Mouse (Mus musculus) gastrocnemius, adult 2 months (tissue): ENCODE data around the gene Nat8f2. TPM values are rescaled to one million over a fixed set of nuclear protein-coding genes. Genes with fewer than 3 reads are reported as not detected.
A peak's percentile ranks its signal among the peaks of the same experiment; 100 is the strongest.
"Not testable (repeated sequence)": the region's sequence is repeated elsewhere in the genome, so short reads cannot be mapped to it uniquely, and the experiment has no call there.

Source experiments
- DNase-seq: peaks from one replicate; pipeline ENCODE4 v3.0.0; 2022
- H3K27ac ChIP-seq: fragments of 200-600 bp; 2 replicates; pipeline ENCODE4 v1.8.1; 2022; ENCODE audit warnings: mild to moderate bottlenecking
- H3K4me3 ChIP-seq: fragments of 200-600 bp; 2 replicates; pipeline ENCODE4 v1.8.1; 2022; ENCODE audit warnings: mild to moderate bottlenecking, moderate library complexity
- CTCF ChIP-seq: fragments of 200-600 bp; IDR thresholded peaks from 2 replicates; pipeline ENCODE4 v1.8.1; 2022; ENCODE audit warnings: antibody characterized with exemption, mild to moderate bottlenecking, moderate library complexity
- intact Hi-C: fragments of 180-260 bp; cut with DNase I; formaldehyde crosslinking; loops from one replicate; pipeline ENCODE4 v1.15.1; 2025
- total RNA-seq, 2 experiments: library from RNA; stranded (reverse); gene quantifications; 2 replicates each; pipeline ENCODE4 v1.2.3; 2021

Nat8f2 gene
- total RNA-seq, 2 experiments from 2014 or later = not detected

DNA sequence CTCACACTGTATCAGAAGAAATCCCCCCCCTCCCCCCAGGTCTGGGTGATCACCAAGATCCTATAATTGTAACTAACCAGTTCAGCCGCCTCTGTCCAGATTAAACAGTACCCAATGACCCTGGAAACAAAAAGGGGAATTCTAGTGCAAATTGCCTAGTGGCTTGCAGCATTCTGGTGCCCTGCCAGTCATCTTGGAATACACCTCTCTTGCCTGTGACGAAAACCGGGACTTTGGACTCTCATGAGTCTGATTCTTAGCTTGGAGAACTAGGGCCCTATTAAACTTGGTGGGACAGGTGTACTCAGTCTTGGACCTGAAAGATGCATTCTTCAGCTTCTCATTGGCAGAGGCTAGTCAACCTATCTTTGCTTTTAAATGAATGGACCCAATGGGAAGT lies 15.5 kb downstream of the Nat8f2 start:
- DNase-seq = no peak
- TF ChIP-seq CTCF = no peak
- intact Hi-C loops = no loop called here
- Histone ChIP-seq H3K27ac (no peak overlapping the region), H3K4me3 (no peak overlapping the region)

DNA sequence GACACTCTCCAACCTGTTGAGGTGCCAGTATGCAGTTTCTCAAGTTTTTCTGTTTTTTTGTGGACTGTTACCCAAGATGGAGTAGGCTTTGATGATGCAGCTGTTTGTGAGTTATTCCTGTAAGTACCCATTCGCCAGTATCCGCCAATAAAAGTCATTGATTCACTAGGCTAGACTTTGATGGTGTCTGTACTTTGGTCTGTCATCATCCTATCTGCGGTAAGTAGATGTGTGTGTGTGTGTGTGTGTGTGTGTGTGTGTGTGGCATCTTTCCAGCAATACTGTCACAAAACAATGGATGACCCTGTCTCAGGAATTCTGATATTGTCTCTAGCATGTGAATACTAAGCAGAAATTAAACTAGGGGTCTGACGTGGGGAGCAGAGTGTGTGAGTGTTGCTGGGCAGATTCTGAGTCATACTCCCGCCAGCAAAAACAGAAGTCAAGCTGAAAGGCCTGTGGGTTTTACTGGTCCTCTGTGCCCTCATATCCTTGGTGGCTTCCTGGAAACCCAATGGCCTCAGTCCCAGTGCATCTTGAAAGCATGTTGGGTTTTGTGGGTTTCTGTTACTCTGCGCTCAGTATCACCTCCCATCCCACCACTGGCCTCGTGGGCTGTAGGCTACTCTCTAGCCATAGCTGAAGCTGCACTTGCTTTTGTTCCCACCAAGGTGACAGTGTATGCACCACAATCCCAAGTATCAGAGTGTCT lies 17.7 kb downstream of the Nat8f2 start:
- no peak for TF ChIP-seq CTCF
- Histone ChIP-seq H3K4me3 (no peak overlapping the region), H3K27ac (no peak overlapping the region)
- DNase-seq = no peak
- intact Hi-C loops = no loop called here

DNA sequence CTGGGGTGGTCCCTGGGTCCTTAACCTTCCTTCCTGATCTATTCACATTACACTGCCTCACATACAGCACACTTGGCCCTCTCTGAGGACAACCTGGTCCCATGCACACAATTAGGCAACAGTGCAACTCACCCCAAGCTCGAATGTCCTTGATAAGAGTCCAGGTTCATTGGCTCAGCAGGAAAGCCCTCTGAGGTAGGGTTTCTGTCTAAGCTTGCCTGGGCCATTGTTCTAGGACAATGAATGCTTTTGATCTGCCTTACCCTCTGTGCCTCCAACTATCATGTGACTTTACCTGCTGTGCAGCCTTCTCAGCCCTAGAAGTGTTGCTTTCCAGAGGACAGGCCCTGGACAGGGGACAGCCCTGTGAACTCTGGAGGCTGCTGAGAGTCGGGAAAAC lies 19.7 kb downstream of the Nat8f2 start:
- intact Hi-C loops = no loop called here
- no peak overlapping the region for H3K27ac ChIP-seq
- H3K4me3 ChIP-seq = no peak overlapping the region
- TF ChIP-seq CTCF = no peak
- no peak for DNase-seq

DNA sequence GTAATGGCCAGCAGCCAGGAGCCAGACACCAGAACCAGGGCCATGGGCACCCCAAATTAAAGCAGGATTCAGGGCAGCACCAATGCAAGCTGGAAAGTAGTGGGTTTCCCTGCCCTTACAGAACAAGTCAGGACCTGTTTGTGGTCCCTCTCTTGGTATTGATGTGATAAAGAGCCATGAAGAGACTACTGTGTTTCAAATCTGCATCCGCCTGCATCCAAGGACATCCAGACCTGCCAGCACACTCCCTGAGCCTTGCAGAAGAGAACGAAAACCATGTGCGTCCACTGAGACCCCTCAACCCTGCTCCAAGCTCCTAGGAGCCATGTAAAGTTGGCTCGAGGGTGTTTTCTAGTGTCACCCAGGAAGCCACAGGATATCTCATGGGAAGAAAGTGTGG lies 20.8 kb downstream of the Nat8f2 start:
- intact Hi-C loops = no loop called here
- no peak for TF ChIP-seq CTCF
- H3K27ac ChIP-seq = no peak overlapping the region
- H3K4me3 ChIP-seq = no peak overlapping the region
- DNase-seq = no peak

DNA sequence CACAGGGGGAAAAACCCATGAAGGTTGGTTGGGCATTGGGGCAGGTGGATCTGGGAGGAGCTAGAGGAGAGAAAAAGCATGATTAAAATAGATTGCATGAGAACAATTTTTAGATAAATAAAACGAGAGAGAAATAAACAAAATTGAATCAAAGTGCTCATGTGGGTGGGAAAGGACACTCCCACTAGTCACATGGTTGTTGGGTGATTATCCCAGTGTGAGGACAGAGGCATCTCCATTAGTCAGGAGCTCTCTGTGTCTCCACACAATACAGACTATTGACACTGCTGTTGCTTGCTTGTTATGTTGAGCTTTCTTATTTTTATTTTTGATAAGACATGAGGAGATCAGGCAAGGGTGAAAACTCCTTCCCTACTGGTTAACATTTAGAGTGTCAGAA lies 22.0 kb downstream of the Nat8f2 start:
- intact Hi-C loops = no loop called here
- H3K4me3 ChIP-seq = no peak overlapping the region
- TF ChIP-seq CTCF = no peak
- no peak for DNase-seq
- H3K27ac ChIP-seq = no peak overlapping the region

DNA sequence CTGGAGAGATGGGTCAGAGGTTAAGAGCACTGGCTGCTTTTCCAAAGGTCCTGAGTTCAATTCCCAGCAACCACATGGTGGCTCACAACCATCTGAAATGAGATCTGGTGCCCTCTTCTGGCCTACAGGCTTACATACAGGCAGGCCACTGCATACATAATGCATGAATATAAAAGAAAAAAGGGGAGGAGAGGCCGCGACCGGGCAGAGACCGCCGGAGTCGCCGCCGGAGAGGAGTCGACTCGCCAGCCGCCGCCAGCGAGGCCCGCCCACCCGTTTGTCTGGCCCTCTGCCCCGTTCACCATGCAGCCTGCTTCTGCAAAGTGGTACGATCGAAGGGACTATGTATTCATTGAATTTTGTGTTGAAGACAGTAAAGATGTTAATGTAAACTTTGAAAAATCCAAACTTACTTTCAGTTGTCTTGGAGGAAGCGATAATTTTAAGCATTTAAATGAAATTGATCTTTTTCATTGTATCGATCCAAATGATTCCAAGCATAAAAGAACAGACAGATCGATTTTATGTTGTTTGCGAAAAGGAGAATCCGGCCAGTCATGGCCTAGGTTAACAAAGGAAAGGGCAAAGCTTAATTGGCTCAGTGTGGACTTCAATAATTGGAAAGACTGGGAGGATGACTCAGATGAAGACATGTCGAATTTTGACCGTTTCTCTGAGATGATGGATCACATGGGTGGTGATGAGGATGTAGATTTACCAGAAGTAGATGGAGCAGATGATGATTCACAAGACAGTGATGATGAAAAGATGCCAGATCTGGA lies 25.1 kb downstream of the Nat8f2 start:
- DNase-seq, H3K4me3 ChIP-seq, H3K27ac ChIP-seq, intact Hi-C loops: not testable (repeated sequence)

DNA sequence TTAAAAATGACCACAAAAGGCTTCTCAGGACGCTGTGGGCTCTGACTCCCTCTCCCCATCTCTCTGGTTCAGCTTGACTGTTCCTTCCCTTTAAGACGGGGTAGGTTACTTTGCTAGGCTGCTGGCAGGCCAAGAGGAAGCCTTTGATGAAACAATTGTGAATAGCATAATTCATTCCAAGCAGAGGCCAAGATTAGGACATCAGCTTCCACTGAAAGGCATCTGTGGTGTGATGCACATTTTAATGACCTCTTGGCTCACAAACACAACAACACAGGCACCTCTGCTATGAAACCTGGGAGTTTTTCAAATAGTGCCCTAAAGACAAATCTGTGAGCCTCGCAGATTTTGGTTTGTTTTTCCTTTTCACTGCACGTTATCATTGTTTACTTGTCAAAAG lies 29.0 kb downstream of the Nat8f2 start:
- TF ChIP-seq CTCF = no peak
- no peak for DNase-seq
- H3K4me3 ChIP-seq = no peak overlapping the region
- intact Hi-C loops = loop anchor here (5.0 to 10.0 kb wide), 2 partner anchors 57 to 165 kb away; no protein-coding TSS in a partner anchor
- no peak overlapping the region for H3K27ac ChIP-seq

DNA sequence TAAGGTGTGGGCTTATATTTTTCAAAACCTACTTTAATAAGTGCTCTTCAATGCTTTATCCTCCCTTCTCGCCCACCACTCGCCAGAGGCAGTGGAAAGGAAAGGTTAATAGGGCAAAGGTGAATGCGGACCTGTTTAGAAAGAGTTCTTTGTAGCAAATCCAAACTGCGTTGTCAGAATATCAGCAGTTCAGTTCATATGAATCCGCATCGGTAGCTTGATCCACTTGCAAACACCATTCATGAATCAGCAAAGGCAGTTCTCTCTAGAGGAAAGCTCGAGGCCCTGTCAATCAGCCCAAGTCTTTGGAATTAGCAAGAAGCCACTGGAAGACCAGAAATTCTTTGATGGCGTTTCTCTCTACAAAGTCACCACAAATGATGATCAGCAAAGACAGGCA lies 30.3 kb downstream of the Nat8f2 start:
- no peak overlapping the region for H3K27ac ChIP-seq
- no peak for DNase-seq
- intact Hi-C loops = loop anchor here (5.0 to 10.0 kb wide), 2 partner anchors 59 to 166 kb away; no protein-coding TSS in a partner anchor
- no peak for TF ChIP-seq CTCF
- H3K4me3 ChIP-seq = no peak overlapping the region

DNA sequence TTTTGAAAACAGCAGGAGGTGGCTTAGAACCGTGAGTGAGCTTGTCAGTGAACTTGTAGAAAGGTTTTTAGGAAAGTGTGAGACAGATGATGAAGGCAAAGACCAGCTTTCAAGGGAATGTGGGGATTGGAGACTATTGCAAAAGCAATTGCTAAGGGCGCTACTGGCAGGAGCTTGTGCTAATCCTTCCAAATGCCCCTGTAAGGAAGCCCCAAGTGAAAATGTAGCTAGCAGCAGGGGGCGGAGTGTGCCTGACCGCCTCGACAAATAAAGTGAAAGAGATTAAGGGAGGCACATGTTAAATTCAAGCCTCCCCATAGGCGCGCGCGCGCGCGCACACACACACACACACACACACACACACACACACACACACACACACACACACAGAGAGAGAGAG lies 31.7 kb downstream of the Nat8f2 start:
- intact Hi-C loops = loop anchor here (5.0 to 10.0 kb wide), 2 partner anchors 60 to 167 kb away; no protein-coding TSS in a partner anchor
- peak; percentile 20; the same call in 1 of the 2 replicates for TF ChIP-seq CTCF
- peak; percentile 27 for DNase-seq
- peak overlapping the region; percentile 4 for H3K4me3 ChIP-seq
- H3K27ac ChIP-seq = not testable (repeated sequence)

DNA sequence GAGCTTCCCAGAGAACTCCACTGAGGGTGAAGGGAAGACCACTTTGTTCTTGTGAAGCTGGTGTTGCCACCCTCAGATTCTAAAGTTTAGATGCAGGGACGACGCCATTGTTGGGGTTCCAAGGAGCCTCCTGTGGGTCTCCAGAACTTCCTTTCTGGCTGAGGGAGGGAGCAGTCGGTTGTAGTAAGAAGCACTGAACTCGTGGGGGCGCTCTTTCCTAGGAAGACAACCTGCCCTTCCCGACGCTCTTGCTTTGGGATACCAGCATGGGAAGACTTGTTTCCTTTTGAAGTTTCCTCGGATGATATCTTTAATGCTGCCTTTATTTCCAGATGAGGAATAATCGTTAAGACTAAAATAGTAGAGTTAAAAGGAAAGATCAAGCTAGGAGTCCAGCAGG lies 32.1 kb downstream of the Nat8f2 start:
- H3K4me3 ChIP-seq = peak overlapping the region; percentile 4
- TF ChIP-seq CTCF = peak; percentile 59
- intact Hi-C loops = loop anchor here (5.0 to 10.0 kb wide), 2 partner anchors 60 to 168 kb away; no protein-coding TSS in a partner anchor
- H3K27ac ChIP-seq = not testable (repeated sequence)
- peak; percentile 67 for DNase-seq

DNA sequence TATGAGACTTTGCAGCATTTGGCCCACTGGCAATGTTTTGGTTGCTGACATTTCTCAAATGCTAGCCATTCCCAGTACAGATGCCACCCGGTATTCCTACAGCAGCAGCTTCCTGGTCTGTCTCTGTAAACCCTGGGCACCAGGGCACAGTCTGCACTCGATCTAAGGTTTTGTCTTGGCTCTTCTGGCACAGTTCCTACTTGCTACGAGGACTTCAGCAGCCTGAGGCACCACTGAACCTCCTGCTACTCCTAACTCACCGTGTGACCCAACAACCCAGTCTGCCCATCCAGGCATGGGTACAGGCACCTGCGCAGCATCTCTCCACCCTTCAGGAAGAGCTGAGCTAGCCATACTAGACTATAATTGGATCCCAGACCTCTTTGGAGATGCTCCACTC lies 32.9 kb downstream of the Nat8f2 start:
- H3K27ac ChIP-seq, H3K4me3 ChIP-seq, DNase-seq: not testable (repeated sequence)
- intact Hi-C loops = loop anchor here (5.0 to 10.0 kb wide), 2 partner anchors 61 to 169 kb away; no protein-coding TSS in a partner anchor

DNA sequence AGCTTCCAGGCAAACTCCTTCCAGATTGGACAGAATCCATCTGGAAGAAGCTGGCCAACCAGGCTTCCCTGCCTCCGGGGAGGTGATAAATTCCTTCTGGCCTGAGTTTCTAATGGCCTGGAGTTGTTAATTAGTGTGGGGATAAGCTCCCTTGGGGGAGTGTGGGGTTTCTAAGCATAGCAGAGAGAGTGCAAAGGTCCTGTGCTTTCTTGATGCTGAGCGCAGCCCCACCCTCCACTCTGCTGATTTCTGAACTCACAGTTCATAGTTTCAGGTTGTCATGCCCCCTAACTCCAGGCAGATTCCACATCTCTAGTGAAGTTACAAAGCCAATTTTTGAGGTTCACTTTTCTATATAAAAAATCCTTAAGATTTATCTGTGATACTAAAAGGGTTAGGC lies 33.9 kb downstream of the Nat8f2 start:
- not testable (repeated sequence) for H3K27ac ChIP-seq, DNase-seq, H3K4me3 ChIP-seq
- intact Hi-C loops = loop anchor here (5.0 to 10.0 kb wide), 2 partner anchors 62 to 170 kb away; no protein-coding TSS in a partner anchor

DNA sequence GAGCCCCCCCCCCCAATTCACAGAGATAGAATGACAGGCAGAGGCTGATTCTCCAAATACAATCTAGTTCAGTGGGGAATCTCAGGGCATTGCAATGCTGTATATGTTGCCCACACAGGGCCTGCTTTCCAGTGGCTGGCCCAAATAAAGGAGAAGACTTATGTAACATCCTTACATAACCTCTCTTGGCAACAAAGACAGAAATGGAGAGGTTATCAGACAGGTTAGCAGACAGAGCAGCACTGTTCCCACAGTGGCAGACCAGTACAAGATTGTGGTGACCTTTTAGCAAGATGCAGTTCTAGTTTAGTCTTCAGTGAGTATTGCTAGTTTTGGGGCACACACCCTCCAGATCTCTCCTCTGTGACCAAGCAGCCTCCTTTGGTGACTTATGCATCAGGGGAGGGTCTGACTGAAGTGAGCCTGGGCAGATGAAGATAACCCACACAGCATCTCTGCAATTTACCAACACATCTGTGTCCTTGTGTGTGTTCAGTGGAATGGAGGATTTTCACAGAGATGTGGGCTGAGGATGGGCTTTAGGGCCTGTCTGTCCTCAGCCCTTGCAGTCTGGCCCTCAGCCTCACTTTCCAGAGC lies 34.4 kb downstream of the Nat8f2 start:
- not testable (repeated sequence) for H3K27ac ChIP-seq, H3K4me3 ChIP-seq, DNase-seq
- intact Hi-C loops = loop anchor here (5.0 to 10.0 kb wide), 2 partner anchors 63 to 170 kb away; no protein-coding TSS in a partner anchor
